Mouse (Mus musculus) hindbrain, embryonic 13.5 days (tissue): ENCODE data around the gene Hcls1. TPM values are rescaled to one million over a fixed set of nuclear protein-coding genes. Genes with fewer than 3 reads are reported as not detected.
A peak's percentile ranks its signal among the peaks of the same experiment; 100 is the strongest.

ENCODE experiments used
- ATAC-seq: fragments of 200-750 bp; cut with Nextera tagmentation; 2 replicates; pipeline ENCODE4 v1.8.0; 2017; ENCODE audit warnings: moderate TSS enrichment; ENCODE audit not compliant: low FRiP score
- H3K27ac ChIP-seq: fragments of 300-500 bp; sonication (generic); 2 replicates; pipeline ENCODE4 v1.5.1; 2015; ENCODE audit warnings: inconsistent platforms, mild to moderate bottlenecking, moderate library complexity
- H3K27me3 ChIP-seq: fragments of 300-500 bp; sonication (generic); 2 replicates; pipeline ENCODE4 v1.6.1; 2015; ENCODE audit warnings: mild to moderate bottlenecking, inconsistent platforms
- H3K36me3 ChIP-seq: fragments of 300-500 bp; sonication (generic); 2 replicates; pipeline ENCODE4 v1.6.1; 2015; ENCODE audit warnings: mild to moderate bottlenecking, inconsistent platforms
- H3K4me1 ChIP-seq: fragments of 300-500 bp; sonication (generic); replicated peaks from 2 replicates; pipeline ENCODE4 v1.6.1; 2015; ENCODE audit warnings: inconsistent platforms
- H3K4me2 ChIP-seq: fragments of 300-500 bp; sonication (generic); 2 replicates; pipeline ENCODE4 v1.6.1; 2015; ENCODE audit warnings: inconsistent platforms, mild to moderate bottlenecking, moderate library complexity
- H3K4me3 ChIP-seq: fragments of 300-500 bp; sonication (generic); 2 replicates; pipeline ENCODE4 v1.5.1; 2015; ENCODE audit warnings: mild to moderate bottlenecking, inconsistent platforms
- H3K9ac ChIP-seq: fragments of 300-500 bp; sonication (generic); 2 replicates; pipeline ENCODE4 v1.6.1; 2015; ENCODE audit warnings: mild to moderate bottlenecking, inconsistent platforms
- H3K9me3 ChIP-seq: fragments of 300-500 bp; sonication (generic); 2 replicates; pipeline ENCODE4 v1.6.1; 2016; ENCODE audit warnings: inconsistent platforms
- WGBS: fragments of 180-500 bp; shearing (Covaris S2); methylation state at CpG from one replicate; pipeline ENCODE4 v1.1.7; 2015; 5-methylcytosine and 5-hydroxymethylcytosine counted together
- polyA plus RNA-seq: library from polyadenylated mRNA; unstranded; fragments of >200 nt; fragmentation: Nextera tagmentation; extraction: Ambion mirVana; gene quantifications from 2 replicates; pipeline ENCODE4 v1.2.1, GENCODE M21; 2015

Hcls1 gene
- polyA plus RNA-seq, 1 experiment from 2014 or later = 2.2 TPM

GRCm38 (mm10) chr16:36963415-36963814 lies 28.6 kb downstream of the Hcls1 start:
- H3K27me3 ChIP-seq = no peaks in the 10 kb centered on the region
- no peak for ATAC-seq
- H3K4me2 ChIP-seq = no peak overlapping the region
- no peaks in the 10 kb centered on the region for H3K36me3 ChIP-seq
- H3K4me3 ChIP-seq = no peak overlapping the region
- H3K9me3 ChIP-seq = no peaks in the 10 kb centered on the region
- no peak overlapping the region for H3K27ac ChIP-seq
- no peak overlapping the region for H3K9ac ChIP-seq
- H3K4me1 ChIP-seq = no peaks in the 10 kb centered on the region
- 92% methylated on average over 4 of the region's 4 CpGs for WGBS

DNA sequence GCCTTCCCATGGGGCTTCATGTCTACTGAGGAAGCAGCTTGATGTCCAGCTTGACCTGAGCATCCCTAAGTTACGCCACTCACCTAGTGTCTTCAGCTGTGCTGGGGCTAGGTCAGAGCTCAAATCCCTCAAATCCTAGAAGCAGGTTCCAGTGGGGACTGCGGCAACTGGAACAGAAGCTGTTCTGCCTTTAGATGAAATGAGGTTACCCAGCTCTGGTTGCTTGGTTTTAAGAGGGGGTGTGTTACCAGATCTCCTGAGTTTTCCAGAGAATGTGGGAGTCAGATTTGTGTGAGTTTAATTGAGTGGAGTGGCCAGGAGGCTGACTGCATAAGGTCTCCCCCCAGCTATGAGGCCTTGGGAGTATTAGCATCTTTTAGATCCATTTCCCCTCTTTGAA lies 44.3 kb downstream of the Hcls1 start:
- WGBS = 94% methylated on average over 2 of the region's 2 CpGs
- H3K36me3 ChIP-seq = no peaks in the 10 kb centered on the region
- H3K4me3 ChIP-seq = no peak overlapping the region

DNA sequence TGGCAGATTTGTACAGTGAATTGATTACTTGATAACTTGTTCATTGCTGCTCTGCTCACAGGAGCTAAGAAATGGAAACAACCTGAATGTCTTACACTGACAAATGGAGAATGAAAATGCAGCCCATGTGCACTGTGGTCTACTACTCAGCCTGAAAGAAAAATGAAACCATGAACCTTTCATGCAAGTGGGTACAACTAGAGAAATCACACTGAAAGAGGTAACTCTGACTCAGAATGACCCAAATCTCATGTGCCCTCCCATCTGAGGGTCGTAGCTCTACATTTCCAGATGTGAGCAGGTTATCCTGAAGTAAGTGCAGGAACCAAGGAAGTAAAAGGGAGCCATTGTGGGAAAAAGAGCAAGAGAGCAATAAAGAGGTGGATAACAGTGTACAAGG lies 49.0 kb downstream of the Hcls1 start:
- Histone ChIP-seq H3K9me3 (no peaks in the 10 kb centered on the region; the same call in 1 of the 2 replicates), H3K4me1 (no peaks in the 10 kb centered on the region), H3K27me3 (no peaks in the 10 kb centered on the region), H3K4me2 (no peak overlapping the region), H3K4me3 (no peak overlapping the region), H3K36me3 (no peaks in the 10 kb centered on the region), H3K27ac (no peak overlapping the region), H3K9ac (no peak overlapping the region)
- 82% methylated on average over 1 of the region's 1 CpGs for WGBS
- no peak for ATAC-seq

More for the DNA sequence above, 44.3 kb downstream of the Hcls1 start:
- Histone ChIP-seq H3K4me2 (no peak overlapping the region), H3K27ac (no peak overlapping the region), H3K27me3 (no peaks in the 10 kb centered on the region), H3K4me1 (no peaks in the 10 kb centered on the region), H3K9me3 (no peaks in the 10 kb centered on the region; the same call in 1 of the 2 replicates), H3K9ac (no peak overlapping the region)
- no peak for ATAC-seq

DNA sequence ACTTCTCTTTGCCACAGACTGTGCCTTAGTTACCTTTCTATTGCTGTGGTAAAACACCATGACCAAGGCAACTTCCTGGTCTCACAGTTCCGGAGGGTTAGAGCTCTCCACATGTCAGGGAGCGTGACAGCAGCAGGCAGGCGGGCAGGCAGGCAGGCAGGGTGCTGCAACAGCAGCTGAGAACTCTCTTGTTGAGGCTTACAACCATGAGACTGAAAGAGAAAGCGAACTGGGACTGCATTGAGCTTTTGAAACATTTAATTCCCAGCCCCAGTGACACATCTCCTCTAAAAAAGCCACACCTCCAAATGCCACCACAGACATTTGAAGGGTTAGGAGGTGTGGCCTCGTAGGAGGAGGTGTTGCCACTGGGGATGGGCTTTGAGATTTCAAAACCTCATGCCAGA lies 50.9 kb downstream of the Hcls1 start:
- ATAC-seq = no peak
- Histone ChIP-seq H3K27me3 (no peaks in the 10 kb centered on the region), H3K36me3 (no peaks in the 10 kb centered on the region), H3K4me3 (no peak overlapping the region), H3K4me2 (no peak overlapping the region), H3K9me3 (no peaks in the 10 kb centered on the region; the same call in 1 of the 2 replicates), H3K27ac (no peak overlapping the region), H3K9ac (no peak overlapping the region), H3K4me1 (no peaks in the 10 kb centered on the region)
- 68% methylated on average over 5 of the region's 5 CpGs for WGBS

DNA sequence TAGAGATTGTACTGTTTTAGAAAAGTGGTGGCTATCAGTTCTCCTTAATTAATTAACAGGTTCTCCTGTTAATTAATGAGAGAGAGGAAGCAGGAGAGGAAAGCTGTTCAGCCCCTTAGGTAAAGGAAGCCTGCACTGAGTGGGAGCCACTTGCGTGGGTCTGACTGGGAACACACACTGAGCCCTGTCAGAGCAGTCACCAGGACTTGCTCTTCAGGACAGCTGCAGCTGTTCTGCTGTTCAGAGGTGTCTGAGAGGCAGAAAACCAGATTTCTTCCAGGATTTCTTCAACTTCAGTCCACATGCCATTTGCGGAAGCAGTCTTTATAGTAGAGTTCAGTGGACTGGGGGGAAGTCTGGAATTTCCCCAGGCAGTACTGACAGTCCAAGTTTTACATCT lies 52.6 kb downstream of the Hcls1 start:
- Histone ChIP-seq H3K9me3 (no peaks in the 10 kb centered on the region), H3K9ac (no peak overlapping the region), H3K4me1 (no peaks in the 10 kb centered on the region), H3K27ac (no peak overlapping the region), H3K27me3 (no peaks in the 10 kb centered on the region), H3K4me2 (no peak overlapping the region), H3K4me3 (no peak overlapping the region), H3K36me3 (no peaks in the 10 kb centered on the region)
- WGBS = 72% methylated on average over 2 of the region's 2 CpGs
- ATAC-seq = no peak

DNA sequence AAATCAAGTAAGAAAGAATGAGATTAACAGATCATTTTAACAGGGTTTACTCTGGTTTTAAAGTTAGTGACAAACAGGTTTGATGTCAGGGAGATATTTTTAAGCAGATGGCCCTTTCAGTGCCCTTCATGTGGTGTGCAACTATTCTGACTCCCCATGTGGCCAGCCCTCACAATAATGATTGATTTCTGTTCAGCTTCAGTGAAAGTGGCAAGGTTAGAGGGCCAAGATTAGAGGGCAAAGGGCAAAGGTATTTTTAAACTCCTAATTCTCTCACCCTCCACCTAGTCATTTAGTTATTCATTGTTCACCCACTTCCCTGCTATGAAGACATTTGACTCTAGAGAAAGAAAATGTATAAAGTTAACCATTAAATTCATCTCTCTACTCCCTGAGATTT lies 53.3 kb downstream of the Hcls1 start:
- no peak overlapping the region for H3K4me2 ChIP-seq
- no peak overlapping the region for H3K27ac ChIP-seq
- no peak overlapping the region for H3K9ac ChIP-seq
- H3K27me3 ChIP-seq = no peaks in the 10 kb centered on the region
- H3K9me3 ChIP-seq = no peaks in the 10 kb centered on the region
- no peak overlapping the region for H3K4me3 ChIP-seq
- ATAC-seq = no peak
- H3K36me3 ChIP-seq = no peaks in the 10 kb centered on the region
- H3K4me1 ChIP-seq = no peaks in the 10 kb centered on the region

- H3K4me2 ChIP-seq = no peak overlapping the region
- H3K9me3 ChIP-seq = no peaks in the 10 kb centered on the region
- no peak overlapping the region for H3K4me3 ChIP-seq
- no peaks in the 10 kb centered on the region for H3K27me3 ChIP-seq
- no peaks in the 10 kb centered on the region for H3K36me3 ChIP-seq
- ATAC-seq = no peak
- WGBS = 76% methylated on average over 8 of the region's 8 CpGs
- H3K27ac ChIP-seq = no peak overlapping the region
- no peak overlapping the region for H3K9ac ChIP-seq
- no peaks in the 10 kb centered on the region for H3K4me1 ChIP-seq
Measured at GRCm38 (mm10) chr16:36989493-36989892, 54.7 kb downstream of the Hcls1 start.

DNA sequence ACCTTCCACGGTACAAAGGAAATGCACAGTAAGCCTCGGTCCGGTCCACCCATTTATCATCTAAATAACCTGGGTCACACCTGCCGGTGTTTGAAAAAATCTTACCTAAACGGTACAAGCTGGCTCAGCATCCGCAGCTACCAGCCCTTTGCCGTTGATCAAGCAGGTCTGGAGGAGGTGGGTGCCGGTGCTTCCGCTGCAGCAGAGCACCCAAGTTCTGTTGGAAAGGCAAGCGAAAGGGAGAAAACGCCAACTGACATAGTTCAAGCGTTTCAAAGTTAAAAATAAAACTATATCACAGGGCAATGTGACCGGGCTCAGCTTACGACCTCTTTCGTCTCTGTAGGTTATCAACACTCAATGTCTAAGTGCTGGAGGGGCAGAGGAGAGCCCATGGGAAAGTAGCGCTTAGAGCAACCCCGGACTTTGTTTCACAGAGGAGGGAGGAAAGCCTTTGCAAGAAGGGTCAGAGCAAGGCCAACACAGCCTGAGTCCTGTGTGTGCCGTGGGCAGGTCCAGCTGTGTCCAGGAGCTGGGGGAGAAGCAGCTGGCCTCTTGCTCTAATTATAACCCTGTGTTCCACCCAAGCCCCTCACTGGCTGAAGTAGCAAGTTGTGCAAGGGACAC lies 55.3 kb downstream of the Hcls1 start, which contains the start of gene Fbxo40:
Gene Fbxo40, minus strand, starts transcription at position 469 of the 627 bp plus-strand sequence.
- Histone ChIP-seq H3K36me3 (no peaks in the 10 kb centered on the region), H3K9ac (no peak within 1 kb of the TSS), H3K4me2 (no peak within 1 kb of the TSS), H3K4me1 (no peaks in the 10 kb centered on the region), H3K9me3 (no peaks in the 10 kb centered on the region), H3K4me3 (no peak within 1 kb of the TSS), H3K27ac (no peak within 1 kb of the TSS), H3K27me3 (no peaks in the 10 kb centered on the region)
- ATAC-seq = no peak
- 80% methylated on average over 18 of the region's 18 CpGs for WGBS

GRCm38 (mm10) chr16:36997650-36998049 lies 62.9 kb downstream of the Hcls1 start:
- H3K9me3 ChIP-seq = no peaks in the 10 kb centered on the region
- ATAC-seq = no peak
- no peak overlapping the region for H3K9ac ChIP-seq
- no peak overlapping the region for H3K27ac ChIP-seq
- no peaks in the 10 kb centered on the region for H3K36me3 ChIP-seq
- WGBS = 87% methylated on average over 6 of the region's 6 CpGs
- no peak overlapping the region for H3K4me2 ChIP-seq
- H3K4me1 ChIP-seq = no peaks in the 10 kb centered on the region
- no peaks in the 10 kb centered on the region for H3K27me3 ChIP-seq
- no peak overlapping the region for H3K4me3 ChIP-seq

DNA sequence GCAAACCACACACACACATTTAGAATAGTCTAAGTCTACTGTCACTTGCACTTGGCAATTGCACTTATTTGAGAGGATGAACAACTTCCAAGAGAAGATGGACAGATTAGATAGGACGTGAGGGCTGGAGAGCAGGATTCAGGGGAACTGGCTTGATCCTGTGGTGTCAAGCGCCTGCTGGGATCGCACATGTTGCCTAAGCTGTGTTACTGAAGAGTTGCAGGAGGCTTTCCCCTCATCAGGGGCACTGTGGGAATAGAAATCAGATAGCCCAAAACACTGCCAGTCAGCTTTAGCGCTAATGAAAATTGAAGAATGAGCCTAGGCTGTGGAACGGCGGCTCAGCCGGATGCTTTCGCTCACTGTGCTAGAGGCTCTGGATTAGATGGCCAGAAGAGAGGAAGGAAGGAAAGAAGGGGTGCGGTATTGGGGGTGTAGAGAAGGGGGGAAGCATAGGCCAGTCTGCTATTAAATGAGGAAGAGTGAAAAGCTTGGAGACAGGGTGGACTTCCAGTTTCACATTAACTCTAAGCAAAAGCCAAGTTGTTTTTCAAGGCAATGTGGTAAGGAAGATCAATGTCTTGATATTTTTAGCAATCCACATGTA lies 64.7 kb downstream of the Hcls1 start:
- Histone ChIP-seq H3K27me3 (no peaks in the 10 kb centered on the region), H3K36me3 (no peaks in the 10 kb centered on the region), H3K4me3 (no peak overlapping the region), H3K4me1 (no peaks in the 10 kb centered on the region), H3K4me2 (no peak overlapping the region), H3K9ac (no peak overlapping the region), H3K9me3 (no peaks in the 10 kb centered on the region), H3K27ac (no peak overlapping the region)
- WGBS = 87% methylated on average over 9 of the region's 9 CpGs
- ATAC-seq = no peak

- H3K9ac ChIP-seq = no peak overlapping the region
- H3K4me1 ChIP-seq = peaks cover 12% of the 10 kb centered on the region
- no peak overlapping the region for H3K27ac ChIP-seq
- no peak for ATAC-seq
- H3K4me2 ChIP-seq = no peak overlapping the region
- no peaks in the 10 kb centered on the region for H3K36me3 ChIP-seq
- WGBS = 76% methylated on average over 6 of the region's 6 CpGs
- no peak overlapping the region for H3K4me3 ChIP-seq
- no peaks in the 10 kb centered on the region for H3K9me3 ChIP-seq
- H3K27me3 ChIP-seq = no peaks in the 10 kb centered on the region
Measured at GRCm38 (mm10) chr16:37009262-37009661, 74.5 kb downstream of the Hcls1 start.

DNA sequence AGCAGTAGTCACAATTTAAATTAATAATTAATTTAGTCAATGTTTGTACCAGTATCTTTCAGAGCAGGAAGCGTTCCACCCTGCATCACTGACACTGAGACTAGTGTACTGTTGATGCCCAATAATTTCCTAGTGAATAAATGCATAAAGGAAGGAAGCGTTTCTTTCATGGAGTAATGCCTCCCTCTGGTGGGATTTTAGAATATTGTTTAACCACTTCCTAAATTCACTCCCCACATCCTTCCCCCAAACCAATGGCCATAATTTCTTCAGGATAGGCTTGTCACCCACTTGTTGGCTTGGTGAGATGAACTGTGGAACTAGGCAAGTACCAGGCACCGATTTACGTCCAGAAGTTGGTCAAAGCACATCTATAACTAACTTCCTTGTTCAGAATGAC lies 75.6 kb downstream of the Hcls1 start:
- peaks cover 12% of the 10 kb centered on the region for H3K4me1 ChIP-seq
- H3K27me3 ChIP-seq = no peaks in the 10 kb centered on the region
- no peak overlapping the region for H3K4me3 ChIP-seq
- no peak overlapping the region for H3K27ac ChIP-seq
- peak; percentile 19; the same call in 1 of the 2 replicates for ATAC-seq
- 65% methylated on average over 4 of the region's 4 CpGs for WGBS
- H3K9me3 ChIP-seq = no peaks in the 10 kb centered on the region
- no peaks in the 10 kb centered on the region for H3K36me3 ChIP-seq
- no peak overlapping the region for H3K4me2 ChIP-seq
- no peak overlapping the region for H3K9ac ChIP-seq
